ENCODE assay signal across 9 mouse cellular contexts in genomic region chr9:103398509-103399157, GRCm38 (mm10). TPM values are rescaled to one million over a fixed set of nuclear protein-coding genes. Genes with fewer than 3 reads are reported as not detected.
DNase-seq lines count a peak whose midpoint lies in the region; ATAC-seq and TF ChIP-seq lines count a peak whose summit lies in the region.
"Had no signal": no experiment of that assay in that cellular context is flagged by ENCODE, and none has a peak within 500 bp of the region (broad histone marks: within the 10 kb centered on the region; RNA-seq: fewer than 3 reads in every experiment).

No protein-coding gene starts in this region.

- H3K27me3 ChIP-seq in stomach, embryonic 15.5 days (replicated peaks): no peaks in the 10 kb centered on the region
- H3K27me3 ChIP-seq in stomach, postnatal 0 days (ENCODE audit: control insufficient read depth, insufficient read depth, low read length): no peaks in the 10 kb centered on the region
- no peaks in the 10 kb centered on the region for H3K27me3 ChIP-seq in small intestine, adult 2 months (ENCODE audit: control insufficient read depth, insufficient read depth, low read length)
- H3K27me3 ChIP-seq: liver, embryonic 15.5 days had no signal

- 0 out of 2 replicates have a peak, but pooled peaks cover 6% of the 10 kb centered on the region for H3K9me3 ChIP-seq in stomach, embryonic 15.5 days
- no peaks in the 10 kb centered on the region; the same call in 1 of the 2 replicates for H3K9me3 ChIP-seq in stomach, postnatal 0 days (ENCODE audit: control insufficient read depth, low read length)
- H3K9me3 ChIP-seq: liver, embryonic 15.5 days had no signal

- TF ChIP-seq POLR2A in small intestine, adult 2 months (IDR thresholded peaks at IDR 0.05; ENCODE audit: low read depth, low read length): no peak

- intact Hi-C loops in gastrocnemius, postnatal 14 days (cut with DNase I; ENCODE audit: low total_unique reads): no loop called here

- no peak overlapping the region for H3K27ac ChIP-seq in stomach, embryonic 15.5 days
- H3K27ac ChIP-seq in stomach, postnatal 0 days (replicated peaks): no peak overlapping the region
- peak overlapping the region; percentile 15; the same call in 1 of the 2 replicates for H3K27ac ChIP-seq in small intestine, adult 2 months (ENCODE audit: insufficient read depth, low read depth, low read length)
- H3K27ac ChIP-seq: liver, embryonic 15.5 days had no signal

- WGBS in stomach, embryonic 15.5 days: 41% methylated on average over 21 of the region's 21 CpGs
- 42% methylated on average over 21 of the region's 21 CpGs for WGBS in stomach, postnatal 0 days
- 72% methylated on average over 21 of the region's 21 CpGs for WGBS in small intestine, adult 2 months

- H3K36me3 ChIP-seq in stomach, embryonic 15.5 days: no peaks in the 10 kb centered on the region
- H3K36me3 ChIP-seq in stomach, postnatal 0 days (ENCODE audit: control insufficient read depth, insufficient read depth, low read length): no peaks in the 10 kb centered on the region
- no peaks in the 10 kb centered on the region for H3K36me3 ChIP-seq in small intestine, adult 2 months (ENCODE audit: control insufficient read depth, insufficient read depth, low read length)
- H3K36me3 ChIP-seq: liver, embryonic 15.5 days had no signal

- ATAC-seq in stomach, embryonic 15.5 days (ENCODE audit: insufficient read depth, low FRiP score, low read depth): no peak; the same call in 1 of the 2 replicates
- no peak for ATAC-seq in stomach, postnatal 0 days (ENCODE audit: low FRiP score, low TSS enrichment)
- no peak for ATAC-seq in megakaryocyte-erythroid progenitor cell, adult 5-6 weeks (replicated peaks; ENCODE audit: low FRiP score, low TSS enrichment, poor library complexity, severe bottlenecking)

- H3K9ac ChIP-seq in stomach, embryonic 15.5 days: no peak overlapping the region
- no peak overlapping the region for H3K9ac ChIP-seq in stomach, postnatal 0 days (ENCODE audit: low read length)
- H3K9ac ChIP-seq: liver, embryonic 15.5 days had no signal

- DNase-seq in gastrocnemius, adult 8-10 months (ENCODE audit: low spot score in 2 of 2): peak; percentile 25 to 62
- no peak for DNase-seq in gastrocnemius, postnatal 14 days
- DNase-seq in stomach, postnatal 0 days (ENCODE audit: low spot score): no peak
- peak; percentile 27 to 40 for DNase-seq in kidney, postnatal 36 days
- DNase-seq in urinary bladder, postnatal 36 days (ENCODE audit: low spot score in 2 of 2): no peak

- 0 out of 2 replicates have a peak overlapping the region, but pooled peaks have one; percentile 19 for H3K4me2 ChIP-seq in stomach, embryonic 15.5 days
- H3K4me2 ChIP-seq in stomach, postnatal 0 days (replicated peaks; ENCODE audit: low read depth): no peak overlapping the region; the same call in 1 of the 2 replicates
- H3K4me2 ChIP-seq: liver, embryonic 15.5 days had no signal

- H3K4me3 ChIP-seq in stomach, embryonic 15.5 days (replicated peaks): no peak overlapping the region
- H3K4me3 ChIP-seq in stomach, postnatal 0 days (ENCODE audit: low read depth, low read length): no peak overlapping the region; the same call in 1 of the 2 replicates
- no peak overlapping the region for H3K4me3 ChIP-seq in small intestine, adult 2 months (ENCODE audit: low read depth, low read length)
- H3K4me3 ChIP-seq: liver, embryonic 15.5 days had no signal

- TF ChIP-seq EP300 in stomach, postnatal 0 days (optimal IDR thresholded peaks at IDR 0.05): no peak

- TF ChIP-seq CTCF in stomach, postnatal 0 days (IDR thresholded peaks at IDR 0.05; ENCODE audit: low read depth): no peak
- TF ChIP-seq CTCF in small intestine, adult 2 months (IDR thresholded peaks at IDR 0.05; ENCODE audit: extremely low read depth, insufficient read length, insufficient replicate concordance, low read depth, low read length): no peak

- H3K4me1 ChIP-seq in stomach, embryonic 15.5 days: no peaks in the 10 kb centered on the region
- no peaks in the 10 kb centered on the region for H3K4me1 ChIP-seq in stomach, postnatal 0 days (replicated peaks; ENCODE audit: control insufficient read depth, insufficient read depth)
- no peaks in the 10 kb centered on the region for H3K4me1 ChIP-seq in small intestine, adult 2 months (ENCODE audit: control insufficient read depth, insufficient read depth, insufficient read length, low read length)
- H3K4me1 ChIP-seq: liver, embryonic 15.5 days had no signal

RNA-seq across cellular contexts. Expression of gene Cdv3, which starts 33.0 kb away (rescaled TPM):
- 100 to 1,000 TPM; 221 to 238 (median 225) TPM for total RNA-seq in gastrocnemius, adult 8-10 months (2022)
- total RNA-seq in gastrocnemius, postnatal 14 days (2021): 100 to 1,000 TPM; 105 to 121 TPM
- polyA plus RNA-seq in stomach, embryonic 15.5 days (2015; fragmentation: Nextera tagmentation; extraction: Ambion mirVana): 90.6 and 98.6 TPM in 2 replicates
- 47.7 and 50.0 TPM in 2 replicates for polyA plus RNA-seq in stomach, postnatal 0 days (2015; fragmentation: Nextera tagmentation; extraction: Ambion mirVana)
- 24.4 and 60.1 TPM in 2 replicates for polyA plus RNA-seq in small intestine, adult 2 months (2012; rRNA removed)
- 143 and 145 TPM in 2 replicates for total RNA-seq in megakaryocyte-erythroid progenitor cell, adult 5-6 weeks (2014; fragmentation: Nextera tagmentation)
- 243 and 255 TPM in 2 replicates for total RNA-seq in megakaryocyte-erythroid progenitor cell, adult 5-6 weeks (2017)

Comparison
In these comparisons a context has a peak if more than half of its experiments do, and no peak if none do; other contexts are left out.
1. DNase-seq: peak in gastrocnemius, adult 8-10 months (2 of 2) and kidney, postnatal 36 days (2 of 2); none in gastrocnemius, postnatal 14 days (single experiment), stomach, postnatal 0 days (single experiment) and urinary bladder, postnatal 36 days (0 of 2).